Mouse (Mus musculus) adrenal gland, postnatal 25 days (tissue): ENCODE results near the gene Tmem246. TPM values are rescaled to one million over a fixed set of nuclear protein-coding genes. Genes with fewer than 3 reads are reported as not detected.
"Not testable (repeated sequence)": the region's sequence is repeated elsewhere in the genome, so short reads cannot be mapped to it uniquely, and the experiment has no call there.

Source experiments
- DNase-seq: peaks from one replicate; pipeline ENCODE4 v3.0.0; 2021; ENCODE audit warnings: mixed read lengths
- long read RNA-seq: library from polyadenylated mRNA; stranded (forward); transcript quantifications from one replicate; pipeline ENCODE4 v2.0.0, GENCODE M21; 2021
- total RNA-seq: library from RNA; stranded (reverse); gene quantifications from 2 replicates; pipeline ENCODE4 v1.2.3, GENCODE M21; 2021

Tmem246 gene
- 5.9 and 9.0 TPM in 2 replicates for total RNA-seq
- long read RNA-seq, transcript Tmem246-202 (2 exons, 748 nt): major isoform, 11 of 32 reads
- long read RNA-seq, transcript Tmem246-201 (2 exons, 2,989 nt): major isoform, 11 of 32 reads
- long read RNA-seq, partial matches to known transcripts: 0 of 32 reads
- long read RNA-seq, other reads (novel, unspliced or antisense): 10 of 32 reads

DNA sequence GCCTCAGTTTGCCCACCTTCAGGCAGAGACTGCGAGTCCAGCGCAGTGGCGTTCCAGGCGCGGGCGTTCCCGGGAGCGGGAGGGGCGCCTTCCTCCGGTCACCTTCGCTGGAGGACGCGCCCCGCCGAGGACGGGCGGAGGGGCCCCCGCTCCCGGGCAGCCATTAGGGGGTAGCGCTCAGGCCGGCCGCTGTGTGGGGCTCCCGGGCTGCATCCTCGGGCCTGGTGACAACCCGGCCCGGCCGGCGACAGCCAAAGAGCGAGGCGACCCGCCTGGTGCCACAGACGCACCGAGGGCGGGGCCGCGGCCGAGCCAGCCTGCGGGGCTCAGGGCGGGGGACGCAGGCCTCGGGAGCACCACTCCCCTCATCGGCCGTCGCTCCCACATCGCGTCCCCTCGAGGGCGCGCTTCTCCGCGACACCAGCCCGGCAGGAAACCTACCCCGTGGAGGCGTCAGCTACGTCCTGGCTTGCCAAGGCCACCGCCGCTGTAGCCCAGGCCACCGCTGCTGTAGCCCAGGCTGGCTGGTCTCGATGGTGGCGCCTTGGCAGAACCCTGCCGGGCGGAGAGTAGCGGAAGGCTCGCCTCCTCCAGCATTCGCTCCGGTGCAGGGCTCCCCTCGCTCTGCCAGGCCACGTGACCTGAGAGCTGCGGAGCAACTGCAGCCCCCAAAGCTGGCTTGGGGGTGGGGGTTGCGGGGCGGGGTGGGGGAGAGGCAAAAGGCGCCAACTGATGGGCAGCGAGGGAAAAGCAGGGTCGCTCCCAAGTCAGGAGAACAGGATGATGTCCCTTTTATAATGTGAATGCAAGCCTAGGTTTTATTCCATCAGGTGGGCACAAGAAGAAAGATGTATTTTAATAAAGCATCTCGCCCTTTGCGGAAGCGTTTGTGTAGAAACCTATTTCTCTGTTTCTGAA is at the start of gene Tmem246:
TSS of gene Tmem246 (minus strand) at position 694 of the 918 bp plus-strand sequence.
- peak; percentile 65 for DNase-seq

GRCm38 (mm10) chr4:49639913-49640312 is 42.2 kb upstream of the Tmem246 start:
- DNase-seq: no peak

GRCm38 (mm10) chr4:49637821-49638220 is 40.1 kb upstream of the Tmem246 start:
- no peak for DNase-seq

GRCm38 (mm10) chr4:49632139-49632481 is 34.4 kb upstream of the Tmem246 start:
- no peak for DNase-seq

DNA sequence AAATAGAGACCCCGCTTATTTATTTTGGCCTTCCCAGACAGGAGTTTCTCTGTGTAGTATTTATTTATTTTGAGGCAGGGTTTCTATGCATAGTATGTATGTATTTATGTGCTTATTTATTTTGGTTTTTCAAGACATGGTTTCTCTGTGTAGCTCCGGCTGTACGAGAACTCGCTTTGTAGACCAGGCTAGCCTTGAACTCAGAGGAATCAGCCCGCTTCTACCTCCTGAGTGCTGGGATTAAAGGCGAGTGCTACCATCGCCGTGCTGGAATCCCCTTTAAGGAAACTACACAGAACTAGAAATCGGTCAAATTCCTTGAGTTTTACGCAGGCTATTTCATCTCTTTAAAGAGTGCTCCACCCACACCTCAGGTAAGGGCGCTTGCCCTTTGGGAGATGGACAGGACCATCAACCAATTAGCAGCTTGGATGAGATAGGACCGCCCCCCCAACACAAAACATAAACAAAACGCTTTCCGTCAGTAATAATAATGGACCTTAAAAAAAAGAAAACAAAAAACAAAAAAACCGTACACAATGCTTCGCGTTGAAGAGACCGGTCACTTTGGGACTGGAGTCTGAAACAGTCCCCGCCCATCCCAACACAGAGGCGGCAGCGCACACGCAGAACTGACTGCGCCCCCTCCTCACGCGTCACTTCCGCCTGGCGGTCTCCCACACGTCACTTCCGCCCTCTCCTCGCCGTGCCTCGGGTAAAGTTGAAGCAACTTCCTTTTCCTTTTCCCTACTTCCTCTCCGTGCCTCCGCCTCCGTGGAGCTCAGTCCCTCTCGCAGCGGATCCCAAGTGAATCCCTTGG is 33.9 kb upstream of the Tmem246 start, which contains the start of gene Rnf20:
TSS of gene Rnf20 (plus strand) at position 688 of the 820 bp plus-strand sequence.
- DNase-seq: peak; percentile 94

DNA sequence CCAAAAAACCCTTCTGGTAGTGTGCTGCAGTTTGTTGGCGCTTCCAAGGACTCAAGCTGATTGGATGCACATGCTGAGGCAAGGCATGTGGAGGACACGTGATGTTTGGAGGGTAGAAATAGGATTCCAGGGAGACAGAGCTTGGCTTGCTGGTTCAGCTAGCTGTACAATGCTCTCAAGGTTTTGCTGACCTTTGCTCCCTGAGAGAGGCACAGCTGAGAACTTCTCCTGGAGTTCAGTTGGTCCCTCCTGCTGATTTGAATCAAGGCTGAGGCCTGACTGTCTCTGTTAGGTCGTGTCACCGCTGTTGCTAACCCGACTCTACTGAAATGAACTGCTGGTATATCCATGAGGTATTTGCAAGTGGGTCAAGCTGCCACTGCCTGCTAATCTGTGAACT is 31.3 kb upstream of the Tmem246 start:
- no peak for DNase-seq

GRCm38 (mm10) chr4:49626973-49627372 is 29.3 kb upstream of the Tmem246 start:
- peak; percentile 72 for DNase-seq

DNA sequence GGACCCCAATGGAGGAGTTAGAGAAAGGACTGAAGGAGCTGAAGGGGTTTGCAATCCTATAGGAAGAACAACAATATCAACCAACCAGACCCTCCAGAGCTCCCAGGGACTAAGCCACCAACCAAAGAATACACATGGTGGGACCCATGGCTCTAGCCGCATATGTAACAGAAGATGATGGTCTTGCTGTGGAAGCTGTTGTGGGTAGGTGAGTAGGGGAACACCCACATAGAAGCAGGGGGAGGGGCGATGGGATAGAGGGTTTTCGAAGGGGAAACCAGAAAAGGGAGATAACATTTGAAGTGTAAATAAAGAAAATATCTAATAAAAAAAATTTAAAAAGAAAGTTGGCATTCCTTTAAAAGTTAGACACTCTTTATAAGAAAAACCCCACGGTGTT is 27.3 kb upstream of the Tmem246 start:
- DNase-seq: not testable (repeated sequence)

DNA sequence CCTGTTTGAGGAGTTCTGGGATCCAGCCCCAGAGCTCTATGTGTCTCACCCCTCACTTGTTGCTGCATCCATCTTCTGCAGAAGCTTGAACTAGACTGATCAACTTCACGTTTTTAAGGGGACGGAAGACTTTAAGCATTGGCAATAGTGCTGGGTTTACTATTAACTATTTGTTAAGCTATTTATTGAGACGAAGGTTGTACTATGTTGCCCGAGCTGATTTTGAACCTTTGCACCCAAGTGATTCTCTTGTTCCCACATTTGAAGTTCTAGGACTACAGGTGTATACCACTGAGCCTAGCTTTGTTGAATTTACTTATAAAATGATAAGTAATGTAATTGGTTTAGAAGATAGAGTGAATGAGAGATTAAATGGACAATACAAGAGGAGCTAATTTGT is 26.2 kb upstream of the Tmem246 start:
- no peak for DNase-seq

- no peak for DNase-seq
Measured at GRCm38 (mm10) chr4:49622272-49622671, 24.6 kb upstream of the Tmem246 start.

DNA sequence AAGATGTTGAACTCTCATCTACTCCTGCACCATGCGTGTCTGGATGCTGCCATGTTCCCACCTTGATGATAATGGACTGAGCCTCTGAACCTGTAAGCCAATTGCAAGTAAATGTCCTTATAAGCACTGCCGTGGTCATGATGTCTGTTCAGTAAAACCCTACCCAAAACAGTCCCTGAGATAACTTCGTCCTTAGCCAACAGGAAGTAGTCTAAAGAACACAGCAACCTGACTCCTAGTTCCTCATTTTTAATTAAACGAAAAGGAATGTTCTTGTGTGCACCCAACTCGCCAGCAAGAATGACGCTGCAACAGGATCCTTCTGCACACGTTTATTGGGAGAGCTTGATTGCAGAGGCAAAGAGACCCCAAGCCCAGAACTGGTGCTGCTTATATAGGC is 22.2 kb upstream of the Tmem246 start:
- not testable (repeated sequence) for DNase-seq

DNA sequence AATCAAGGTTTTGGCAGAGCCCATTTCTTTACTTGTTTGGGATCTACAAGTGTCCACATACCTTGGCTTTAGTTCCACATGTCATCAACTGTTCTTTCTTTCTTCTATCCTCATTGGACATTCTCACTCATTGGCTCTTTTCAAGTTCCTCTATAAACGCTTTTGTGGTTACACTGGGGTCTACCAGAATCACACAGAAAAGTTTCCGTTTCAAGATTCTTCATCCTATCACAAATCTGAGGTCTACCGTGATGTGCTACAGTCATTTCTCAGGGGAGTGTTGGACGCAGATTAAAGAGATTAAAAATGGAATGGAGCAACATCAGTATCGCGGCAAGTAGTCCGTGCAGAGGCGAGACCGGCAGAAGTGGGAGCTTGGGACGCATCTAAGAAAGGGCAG is 19.2 kb upstream of the Tmem246 start:
- DNase-seq: no peak

DNA sequence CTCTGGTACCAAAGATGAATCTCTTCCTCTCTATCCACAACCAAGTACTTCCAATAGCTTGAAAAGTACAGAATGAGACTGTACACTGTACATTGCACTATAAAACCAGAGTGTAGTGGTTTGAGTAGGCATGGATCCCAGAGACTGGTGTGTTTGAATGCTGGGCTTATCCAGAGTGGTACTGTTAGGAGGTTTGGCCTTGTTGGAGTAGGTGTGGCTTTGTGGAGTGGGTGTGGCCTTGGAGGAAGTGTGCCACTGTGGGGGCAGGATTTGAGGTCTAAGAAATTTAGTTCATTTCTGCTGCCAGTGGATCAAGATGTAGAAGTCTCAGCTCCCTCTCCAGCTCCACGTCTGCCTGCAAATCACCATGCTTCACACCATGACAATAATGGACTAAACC is 7.8 kb upstream of the Tmem246 start:
- DNase-seq: no peak

DNA sequence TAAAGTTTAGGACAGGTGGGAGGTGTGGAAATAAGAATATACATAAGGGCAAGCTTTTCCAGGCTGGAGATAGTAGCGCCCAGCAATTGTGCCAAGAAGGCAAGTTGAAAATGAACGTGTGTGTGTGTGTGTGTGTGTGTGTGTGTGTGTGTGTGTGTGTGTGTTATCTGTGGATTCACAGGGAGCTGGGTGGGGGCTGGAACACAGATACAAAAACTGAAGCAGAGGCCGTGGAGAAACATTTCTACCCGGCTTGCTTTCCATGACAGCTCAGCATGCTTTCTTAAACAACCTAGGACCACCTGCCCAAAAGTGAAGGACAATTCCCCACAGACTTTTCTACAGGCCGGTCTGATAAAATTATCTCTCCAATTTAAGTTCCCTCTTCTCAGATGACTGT is 6.9 kb upstream of the Tmem246 start:
- DNase-seq: no peak

- no peak for DNase-seq
Measured at GRCm38 (mm10) chr4:49604016-49604546, 6.4 kb upstream of the Tmem246 start.

DNA sequence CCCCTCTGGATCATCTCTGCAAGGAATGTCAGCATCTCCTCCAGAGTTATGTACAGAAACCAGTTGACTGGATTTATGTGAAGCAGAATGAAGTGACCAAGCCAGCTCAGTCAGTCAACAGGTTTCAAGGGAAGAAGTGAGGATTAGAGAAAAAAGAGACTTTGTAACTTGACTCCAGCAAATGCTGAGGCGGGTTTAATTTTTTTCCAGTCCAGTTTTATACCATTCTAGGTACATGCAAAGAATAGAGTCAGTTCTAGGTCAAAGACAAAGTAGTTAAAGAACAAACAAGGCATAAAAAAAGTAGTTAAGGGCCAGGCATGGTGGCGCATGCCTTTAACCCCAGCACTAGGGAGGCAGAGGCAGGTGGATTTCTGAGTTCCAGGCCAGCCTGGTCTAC is 5.5 kb upstream of the Tmem246 start:
- no peak for DNase-seq

DNA sequence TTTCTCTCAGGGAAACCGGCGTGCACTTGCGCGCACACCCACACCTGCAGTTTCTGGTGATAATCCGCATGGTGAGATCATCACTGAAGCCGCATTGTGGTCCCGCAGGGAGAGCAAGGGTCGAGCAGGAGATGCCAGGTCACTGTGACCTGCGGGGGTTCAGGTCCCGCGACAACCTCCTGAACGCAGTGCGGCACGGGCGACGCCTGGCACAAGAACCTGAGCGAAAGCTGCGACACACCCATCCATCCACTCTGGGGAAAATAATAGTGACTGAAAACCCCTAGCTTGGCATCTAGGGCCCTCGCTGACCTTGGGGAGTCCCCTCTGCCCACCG is 862 bp downstream of the Tmem246 start:
- no peak for DNase-seq

DNA sequence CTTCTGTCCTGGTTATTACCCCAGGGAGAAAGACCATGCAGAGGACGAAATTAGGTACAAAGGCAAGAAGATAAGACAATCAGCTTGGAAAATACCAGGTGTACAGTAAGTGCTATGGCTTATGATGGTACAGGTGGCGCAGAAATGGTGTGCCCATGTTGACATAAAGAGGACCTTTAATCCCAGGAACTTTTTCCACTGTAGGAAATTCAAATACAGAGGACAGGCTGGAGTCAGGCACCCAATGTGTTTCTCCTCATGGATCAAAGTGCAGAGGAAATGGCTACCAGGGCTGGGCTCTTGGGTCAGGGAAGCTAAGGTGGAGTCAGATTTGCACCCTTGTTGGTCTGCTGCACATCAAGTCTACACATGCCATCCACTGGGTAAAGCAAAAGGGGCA is 7.5 kb downstream of the Tmem246 start:
- no peak for DNase-seq

DNA sequence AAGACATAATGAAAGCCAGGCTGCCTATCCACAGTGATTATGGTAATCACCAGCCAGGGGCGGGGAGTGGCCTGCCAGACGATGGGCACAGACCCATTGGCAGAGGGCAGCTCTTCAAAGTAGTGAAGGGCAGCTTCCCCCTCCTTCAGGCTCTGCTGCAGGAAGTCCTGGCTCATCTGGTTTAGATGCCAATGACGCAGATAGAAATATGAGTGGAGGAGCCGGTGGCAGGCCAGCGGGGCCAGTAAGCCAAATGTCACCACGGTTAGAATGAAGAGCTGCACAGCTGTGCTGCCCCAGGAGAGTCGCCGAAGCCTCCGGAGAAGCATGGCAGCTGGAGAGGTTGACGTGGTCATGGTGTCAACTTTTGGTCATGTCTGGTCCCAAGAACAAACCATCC is 10.9 kb downstream of the Tmem246 start:
- DNase-seq: no peak

- DNase-seq: no peak
Measured at GRCm38 (mm10) chr4:49585524-49586101, 12.1 kb downstream of the Tmem246 start.

- no peak for DNase-seq
Measured at GRCm38 (mm10) chr4:49583965-49584831, 13.5 kb downstream of the Tmem246 start.
